Mouse (Mus musculus) testis, adult 2 months (tissue): Measurements from ENCODE around the gene Scly. TPM values are rescaled to one million over a fixed set of nuclear protein-coding genes. Genes with fewer than 3 reads are reported as not detected.

Experiments used
- H3K27ac ChIP-seq: fragments of 200-500 bp; 2 replicates; pipeline ENCODE4 v1.5.1; 2012; ENCODE audit warnings: low read depth, low read length; ENCODE audit not compliant: control insufficient read depth, insufficient read depth
- H3K27me3 ChIP-seq: fragments of 200-500 bp; 2 replicates; pipeline ENCODE4 v1.6.1; 2012; ENCODE audit warnings: mild to moderate bottlenecking, low read length, moderate library complexity; ENCODE audit not compliant: control insufficient read depth, insufficient read depth
- H3K36me3 ChIP-seq: fragments of 200-500 bp; 2 replicates; pipeline ENCODE4 v1.6.1; 2012; ENCODE audit warnings: mild to moderate bottlenecking, low read length; ENCODE audit not compliant: control insufficient read depth, insufficient read depth
- H3K4me1 ChIP-seq: fragments of 200-500 bp; 2 replicates; pipeline ENCODE4 v1.6.1; 2012; ENCODE audit warnings: low read length; ENCODE audit not compliant: control insufficient read depth, insufficient read depth
- H3K4me3 ChIP-seq: fragments of 200-500 bp; 2 replicates; pipeline ENCODE4 v1.5.1; 2012; ENCODE audit warnings: low read depth, mild to moderate bottlenecking, low read length, moderate library complexity, mixed read lengths; ENCODE audit not compliant: control insufficient read depth
- CTCF ChIP-seq: fragments of 200-500 bp; IDR thresholded peaks from 2 replicates; pipeline ENCODE4 v1.5.1; 2012; ENCODE audit warnings: low read depth, mild to moderate bottlenecking, inconsistent platforms, low read length, moderate library complexity; ENCODE audit not compliant: control insufficient read depth, insufficient read depth, insufficient replicate concordance
- POLR2A ChIP-seq: fragments of 200-500 bp; IDR thresholded peaks from 2 replicates; pipeline ENCODE4 v1.6.1; 2012; ENCODE audit warnings: low read depth, mild to moderate bottlenecking, inconsistent platforms, low read length, moderate library complexity; ENCODE audit not compliant: control insufficient read depth
- polyA plus RNA-seq: library from polyadenylated mRNA; depleted of rRNA; stranded (reverse); fragments of >200 nt; gene quantifications from 2 replicates; pipeline ENCODE4 v1.2.3, GENCODE M21; 2012; rRNA removed

Scly gene
- polyA plus RNA-seq, result 13.3 and 18.0 TPM in 2 replicates

- peaks cover 9% of the 10 kb centered on the region for H3K4me1 ChIP-seq
- no peaks in the 10 kb centered on the region for H3K27me3 ChIP-seq
- no peak for TF ChIP-seq CTCF
- TF ChIP-seq POLR2A, result peak; percentile 31
- peak within 1 kb of the TSS; percentile 98 for H3K4me3 ChIP-seq
- peak within 1 kb of the TSS; percentile 41 for H3K27ac ChIP-seq
- no peaks in the 10 kb centered on the region for H3K36me3 ChIP-seq
Observed at GRCm38 (mm10) chr1:91297799-91298744, at the start of gene Scly. Gene Scly (plus strand): TSS chr1:91298338.

- no peak overlapping the region for H3K4me3 ChIP-seq
- no peak overlapping the region for H3K27ac ChIP-seq
- H3K4me1 ChIP-seq, result peaks cover 8% of the 10 kb centered on the region
- TF ChIP-seq CTCF, result no peak
- TF ChIP-seq POLR2A, result no peak
- H3K36me3 ChIP-seq, result no peaks in the 10 kb centered on the region
- no peaks in the 10 kb centered on the region for H3K27me3 ChIP-seq
Observed at GRCm38 (mm10) chr1:91248970-91249369, 49.2 kb upstream of the Scly start.

- Histone ChIP-seq H3K36me3 (no peaks in the 10 kb centered on the region), H3K4me1 (peaks cover 8% of the 10 kb centered on the region), H3K27ac (peak within 1 kb of the TSS; percentile 56), H3K4me3 (peak within 1 kb of the TSS; percentile 93), H3K27me3 (no peaks in the 10 kb centered on the region)
- no peak for TF ChIP-seq CTCF
- TF ChIP-seq POLR2A, result peak; percentile 91
Observed at GRCm38 (mm10) chr1:91249564-91250414, 48.3 kb upstream of the Scly start, which contains the start of gene Ube2f. Gene Ube2f (plus strand): TSS chr1:91250304.

- TF ChIP-seq CTCF (no peak), POLR2A (no peak; the same call in 1 of the 2 replicates)
- peaks cover 8% of the 10 kb centered on the region for H3K4me1 ChIP-seq
- peak overlapping the region; percentile 93 for H3K4me3 ChIP-seq
- no peaks in the 10 kb centered on the region for H3K27me3 ChIP-seq
- peak overlapping the region; percentile 51 for H3K27ac ChIP-seq
- peaks cover 1% of the 10 kb centered on the region; the same call in 1 of the 2 replicates for H3K36me3 ChIP-seq
Observed at GRCm38 (mm10) chr1:91250415-91251147, 47.6 kb upstream of the Scly start.

GRCm38 (mm10) chr1:91251148-91251650 lies 46.9 kb upstream of the Scly start:
- Histone ChIP-seq H3K4me1 (peaks cover 8% of the 10 kb centered on the region), H3K27ac (peak overlapping the region; percentile 26; the same call in 1 of the 2 replicates)
- TF ChIP-seq POLR2A (no peak), CTCF (no peak)

GRCm38 (mm10) chr1:91251927-91252326 lies 46.2 kb upstream of the Scly start:
- Histone ChIP-seq H3K27me3 (no peaks in the 10 kb centered on the region), H3K27ac (no peak overlapping the region), H3K4me3 (no peak overlapping the region), H3K4me1 (peaks cover 8% of the 10 kb centered on the region), H3K36me3 (peaks cover 1% of the 10 kb centered on the region; the same call in 1 of the 2 replicates)
- TF ChIP-seq CTCF (no peak), POLR2A (no peak)

More at GRCm38 (mm10) chr1:91251148-91251650, 46.9 kb upstream of the Scly start:
- Histone ChIP-seq H3K36me3 (peaks cover 1% of the 10 kb centered on the region; the same call in 1 of the 2 replicates), H3K4me3 (peak overlapping the region; percentile 93), H3K27me3 (no peaks in the 10 kb centered on the region)
